ENCODE assay signal across 30 mouse cellular contexts in genomic region chr15:48898546-48898945, GRCm38 (mm10).
"Had no signal": no experiment of that assay in that cellular context is flagged by ENCODE, and none has a peak within 500 bp of the region (broad histone marks: within the 10 kb centered on the region; RNA-seq: fewer than 3 reads in every experiment).

No protein-coding gene starts in this region.

- H3K36me3 ChIP-seq: limb, embryonic 10.5 days; limb, embryonic 12.5 days; limb, embryonic 13.5 days; limb, embryonic 15.5 days; liver, embryonic 13.5 days; liver, embryonic 15.5 days; lung, embryonic 15.5 days; midbrain, embryonic 10.5 days; midbrain, embryonic 12.5 days; midbrain, embryonic 13.5 days; midbrain, embryonic 15.5 days; neural tube, embryonic 12.5 days had no signal

- H3K9me3 ChIP-seq: limb, embryonic 10.5 days; limb, embryonic 12.5 days; limb, embryonic 13.5 days; limb, embryonic 15.5 days; liver, embryonic 13.5 days; liver, embryonic 15.5 days; lung, embryonic 15.5 days; midbrain, embryonic 10.5 days; midbrain, embryonic 12.5 days; midbrain, embryonic 13.5 days; midbrain, embryonic 15.5 days; neural tube, embryonic 12.5 days had no signal

- H3K27me3 ChIP-seq: limb, embryonic 12.5 days; limb, embryonic 13.5 days; limb, embryonic 15.5 days; liver, embryonic 13.5 days; liver, embryonic 15.5 days; lung, embryonic 15.5 days; megakaryocyte, embryonic 14.5 days; midbrain, embryonic 12.5 days; midbrain, embryonic 13.5 days; midbrain, embryonic 15.5 days; neural tube, embryonic 12.5 days had no signal

- H3K4me1 ChIP-seq: limb, embryonic 10.5 days; limb, embryonic 12.5 days; limb, embryonic 13.5 days; limb, embryonic 15.5 days; liver, embryonic 13.5 days; liver, embryonic 15.5 days; lung, embryonic 15.5 days; megakaryocyte, embryonic 14.5 days; midbrain, embryonic 10.5 days; midbrain, embryonic 12.5 days; midbrain, embryonic 13.5 days; midbrain, embryonic 15.5 days; neural tube, embryonic 12.5 days had no signal

- DNase-seq: layer of hippocampus, postnatal 36 days; left cerebral cortex, postnatal 4 days; liver, embryonic 13.5 days; lung, adult 18-20 months; lung, adult 2 months; lung, embryonic 14.5 days; lung, postnatal 10 days; lung, postnatal 14 days; lung, postnatal 36 days; lung, postnatal 4 days; midbrain, embryonic 14.5 days had no signal

- ATAC-seq: lung, postnatal 0 days; midbrain, embryonic 13.5 days; midbrain, embryonic 15.5 days; midbrain, embryonic 16.5 days had no signal

- H3K9ac ChIP-seq: limb, embryonic 12.5 days; limb, embryonic 13.5 days; limb, embryonic 15.5 days; liver, embryonic 13.5 days; liver, embryonic 14.5 days; liver, embryonic 15.5 days; lung, embryonic 14.5 days; lung, embryonic 15.5 days; midbrain, embryonic 12.5 days; midbrain, embryonic 13.5 days; midbrain, embryonic 15.5 days; neural tube, embryonic 12.5 days had no signal

- H3K4me3 ChIP-seq: left cerebral cortex, adult 2 months; limb, embryonic 10.5 days; limb, embryonic 12.5 days; limb, embryonic 13.5 days; limb, embryonic 15.5 days; liver, embryonic 13.5 days; liver, embryonic 15.5 days; lung, embryonic 15.5 days; megakaryocyte, embryonic 14.5 days; midbrain, embryonic 10.5 days; midbrain, embryonic 12.5 days; midbrain, embryonic 13.5 days; midbrain, embryonic 15.5 days; myocyte; neural tube, embryonic 12.5 days had no signal

- H3K4me2 ChIP-seq: limb, embryonic 12.5 days; limb, embryonic 13.5 days; limb, embryonic 15.5 days; liver, embryonic 13.5 days; liver, embryonic 15.5 days; lung, embryonic 14.5 days; lung, embryonic 15.5 days; midbrain, embryonic 11.5 days; midbrain, embryonic 12.5 days; midbrain, embryonic 13.5 days; midbrain, embryonic 15.5 days; neural tube, embryonic 12.5 days had no signal

- H3K27ac ChIP-seq: left cerebral cortex, adult 2 months; limb, embryonic 10.5 days; limb, embryonic 12.5 days; limb, embryonic 13.5 days; limb, embryonic 15.5 days; liver, embryonic 13.5 days; liver, embryonic 14.5 days; liver, embryonic 15.5 days; lung, embryonic 15.5 days; macrophage; midbrain, embryonic 10.5 days; midbrain, embryonic 12.5 days; midbrain, embryonic 13.5 days; midbrain, embryonic 15.5 days; neural tube, embryonic 12.5 days had no signal
